Mouse (Mus musculus): ENCODE data around the gene Dnmt3a. TPM values are rescaled to one million over a fixed set of nuclear protein-coding genes. Genes with fewer than 3 reads are reported as not detected.
A peak's percentile ranks its signal among the peaks of the same experiment; 100 is the strongest.

Dnmt3a gene
- total RNA-seq, 4 experiments from 2014 or later = 46.0 to 59.4 (median 50.9) TPM

- DNase-seq (ENCODE audit: low spot score) = no peak
Observed at GRCm38 (mm10) chr12:3787041-3787440, 18.8 kb upstream of the Dnmt3a start.

GRCm38 (mm10) chr12:3787541-3787940 lies 18.3 kb upstream of the Dnmt3a start:
- DNase-seq (ENCODE audit: low spot score) = no peak

- no peak for DNase-seq (ENCODE audit: low spot score)
Observed at GRCm38 (mm10) chr12:3788421-3789051, 17.3 kb upstream of the Dnmt3a start.

GRCm38 (mm10) chr12:3789626-3790185 lies 16.1 kb upstream of the Dnmt3a start:
- no peak for DNase-seq (ENCODE audit: low spot score)

- DNase-seq (ENCODE audit: low spot score) = no peak
Observed at GRCm38 (mm10) chr12:3791257-3791656, 14.6 kb upstream of the Dnmt3a start.

GRCm38 (mm10) chr12:3791732-3792131 lies 14.1 kb upstream of the Dnmt3a start:
- DNase-seq (ENCODE audit: low spot score) = peak; percentile 95

GRCm38 (mm10) chr12:3792248-3792647 lies 13.6 kb upstream of the Dnmt3a start:
- no peak for DNase-seq (ENCODE audit: low spot score)

- no peak for DNase-seq (ENCODE audit: low spot score)
Observed at GRCm38 (mm10) chr12:3795569-3795968, 10.2 kb upstream of the Dnmt3a start.

GRCm38 (mm10) chr12:3799551-3799950 lies 6.3 kb upstream of the Dnmt3a start:
- no peak for DNase-seq (ENCODE audit: low spot score)

- DNase-seq (ENCODE audit: low spot score) = peak; percentile 67
Observed at GRCm38 (mm10) chr12:3806271-3806684, 471 bp downstream of the Dnmt3a start.

GRCm38 (mm10) chr12:3806703-3807547 lies 1.1 kb downstream of the Dnmt3a start:
- DNase-seq (ENCODE audit: low spot score) = peak; percentile 42

- DNase-seq (ENCODE audit: low spot score) = no peak
Observed at GRCm38 (mm10) chr12:3807548-3808395, 2.0 kb downstream of the Dnmt3a start.

GRCm38 (mm10) chr12:3808396-3808981 lies 2.7 kb downstream of the Dnmt3a start:
- DNase-seq (ENCODE audit: low spot score) = no peak

- DNase-seq (ENCODE audit: low spot score) = no peak
Observed at GRCm38 (mm10) chr12:3809520-3810180, 3.8 kb downstream of the Dnmt3a start.

- DNase-seq (ENCODE audit: low spot score) = no peak
Observed at GRCm38 (mm10) chr12:3810455-3810854, 4.6 kb downstream of the Dnmt3a start.

- DNase-seq (ENCODE audit: low spot score) = no peak
Observed at GRCm38 (mm10) chr12:3811596-3811995, 5.8 kb downstream of the Dnmt3a start.

GRCm38 (mm10) chr12:3812251-3812650 lies 6.4 kb downstream of the Dnmt3a start:
- DNase-seq (ENCODE audit: low spot score) = no peak

GRCm38 (mm10) chr12:3813138-3813537 lies 7.3 kb downstream of the Dnmt3a start:
- DNase-seq (ENCODE audit: low spot score) = no peak

GRCm38 (mm10) chr12:3815386-3815785 lies 9.6 kb downstream of the Dnmt3a start:
- no peak for DNase-seq (ENCODE audit: low spot score)

GRCm38 (mm10) chr12:3817033-3817432 lies 11.2 kb downstream of the Dnmt3a start:
- DNase-seq (ENCODE audit: low spot score) = no peak

GRCm38 (mm10) chr12:3817566-3817965 lies 11.8 kb downstream of the Dnmt3a start:
- DNase-seq (ENCODE audit: low spot score) = no peak
